Mouse (Mus musculus): ENCODE data around the gene Sdk1. TPM values are rescaled to one million over a fixed set of nuclear protein-coding genes. Genes with fewer than 3 reads are reported as not detected.

The Sdk1 gene
- 1.9 and 2.0 TPM in 2 replicates for polyA plus RNA-seq (2016; fragmentation: Nextera tagmentation; extraction: Ambion mirVana)

DNA sequence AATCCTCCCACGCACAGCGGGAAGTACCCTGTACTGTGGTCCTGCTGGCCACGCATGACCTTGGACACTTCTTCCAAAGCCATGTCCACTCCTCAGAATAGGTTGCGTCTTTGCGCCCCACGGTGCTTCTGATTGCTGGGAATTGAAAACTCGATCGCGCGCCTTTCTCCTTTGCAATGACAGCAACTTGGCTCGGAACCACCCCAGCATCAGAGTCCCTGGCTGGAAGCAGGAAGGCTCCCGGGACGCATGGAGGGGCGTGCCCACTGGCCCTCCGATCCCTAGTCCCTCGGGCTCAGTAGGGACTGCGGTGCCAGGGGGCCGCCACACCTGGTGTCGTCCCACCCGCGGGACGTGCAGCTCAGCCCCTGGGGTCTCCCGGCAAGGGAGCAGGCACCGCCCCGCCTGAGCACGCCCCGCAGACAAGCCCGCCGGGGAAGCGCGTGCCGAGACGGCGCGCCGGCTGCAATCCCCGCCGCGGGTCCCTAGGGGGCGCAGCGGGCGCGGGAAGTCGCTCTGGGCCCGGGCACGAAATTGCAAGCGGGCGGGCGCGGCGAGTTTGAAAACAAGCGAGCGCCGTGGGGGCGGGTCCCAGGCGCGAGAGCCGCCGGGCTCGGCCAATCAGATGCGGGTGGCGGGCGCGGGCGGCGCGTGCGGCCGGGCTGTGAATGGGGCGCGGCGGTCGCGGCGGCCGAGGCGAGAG, at the start of gene Sdk1:
Gene Sdk1, plus strand, starts transcription at position 650 of the 703 bp plus-strand sequence.
- peaks cover 28% of the 10 kb centered on the region for H3K27me3 ChIP-seq
- H3K4me1 ChIP-seq (replicated peaks): peaks cover 31% of the 10 kb centered on the region
- H3K36me3 ChIP-seq: no peaks in the 10 kb centered on the region
- 0 out of 2 replicates have a peak within 1 kb of the TSS, but pooled peaks have one; percentile 23 for H3K27ac ChIP-seq
- peak within 1 kb of the TSS; percentile 67 for H3K4me3 ChIP-seq (replicated peaks)
- H3K9me3 ChIP-seq: no peaks in the 10 kb centered on the region
- ATAC-seq (ENCODE audit: insufficient number of reproducible peaks, insufficient read depth, low FRiP score, low TSS enrichment, low read depth): peak; percentile 82
- peak within 1 kb of the TSS; percentile 98 for H3K4me2 ChIP-seq
- WGBS: under 1% methylated on average over 77 of the region's 77 CpGs
- H3K9ac ChIP-seq (replicated peaks): peak within 1 kb of the TSS; percentile 81

DNA sequence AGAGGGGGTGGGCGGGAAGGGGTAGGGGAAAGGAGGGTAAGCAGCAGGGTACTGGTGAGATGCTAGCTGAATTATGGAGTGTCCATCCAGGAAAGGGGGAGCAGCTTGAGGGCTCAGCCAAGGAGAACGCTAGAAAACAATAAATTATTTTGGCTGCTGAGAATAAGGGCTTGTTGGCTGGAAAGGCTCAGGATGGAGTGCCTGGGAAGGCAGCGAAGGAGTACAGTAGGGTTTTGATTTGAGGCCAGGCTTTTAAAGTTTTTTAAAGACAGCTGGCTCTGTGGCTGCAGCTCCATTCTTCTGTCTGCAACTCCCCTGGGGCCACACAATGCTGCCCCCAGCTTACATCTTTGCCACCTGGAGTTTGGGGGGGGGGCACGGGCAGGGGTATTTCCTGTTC, 44.0 kb upstream of the Sdk1 start:
- WGBS: 24% methylated on average over 4 of the region's 4 CpGs
- H3K4me3 ChIP-seq (replicated peaks): no peak overlapping the region
- no peak for ATAC-seq (ENCODE audit: insufficient number of reproducible peaks, insufficient read depth, low FRiP score, low TSS enrichment, low read depth)
- no peaks in the 10 kb centered on the region for H3K9me3 ChIP-seq
- H3K27ac ChIP-seq: no peak overlapping the region
- peaks cover 26% of the 10 kb centered on the region for H3K4me1 ChIP-seq (replicated peaks)
- no peaks in the 10 kb centered on the region for H3K36me3 ChIP-seq
- H3K27me3 ChIP-seq: no peaks in the 10 kb centered on the region
- H3K4me2 ChIP-seq: peak overlapping the region; percentile 21; the same call in 1 of the 2 replicates
- H3K9ac ChIP-seq (replicated peaks): no peak overlapping the region

DNA sequence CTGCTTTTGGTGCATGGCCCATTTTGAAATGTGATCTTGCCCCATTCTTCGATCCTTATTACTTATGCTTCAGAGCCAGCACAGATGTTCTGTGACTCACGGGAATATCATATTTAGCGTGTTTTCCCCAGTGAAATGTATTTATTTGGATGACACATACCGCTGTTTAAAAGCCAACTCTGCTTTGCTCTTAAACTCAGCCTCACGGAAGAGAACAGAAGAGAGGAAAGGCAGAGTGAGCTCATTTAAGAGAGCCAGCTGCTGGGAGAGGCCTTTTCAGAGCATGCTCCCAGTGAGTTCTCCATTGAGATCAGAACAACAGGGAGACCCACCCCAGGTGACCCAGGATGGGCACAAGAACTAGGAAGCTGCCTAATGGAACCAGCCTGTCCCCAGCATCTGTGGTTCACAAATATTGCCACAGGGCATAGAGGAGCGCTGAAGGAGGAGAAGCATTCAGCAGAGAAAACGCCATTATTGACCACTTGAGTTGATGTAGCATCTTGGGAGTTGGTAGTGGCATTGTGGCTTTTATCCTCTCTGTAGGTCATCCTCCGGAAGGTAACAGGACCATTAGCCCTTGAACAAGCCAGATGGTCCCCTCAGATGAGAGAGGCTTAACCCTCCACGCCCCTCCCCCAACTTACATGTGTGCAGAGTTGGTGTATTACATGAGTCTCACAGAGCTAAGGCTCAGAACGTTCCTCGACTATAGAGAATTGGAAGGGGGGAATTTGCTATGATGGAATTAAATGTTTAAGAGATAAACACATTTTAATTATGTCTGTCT, 38.8 kb upstream of the Sdk1 start:
- ATAC-seq (ENCODE audit: insufficient number of reproducible peaks, insufficient read depth, low FRiP score, low TSS enrichment, low read depth): no peak
- H3K36me3 ChIP-seq: no peaks in the 10 kb centered on the region
- H3K9ac ChIP-seq (replicated peaks): no peak overlapping the region
- H3K4me2 ChIP-seq: no peak overlapping the region
- H3K9me3 ChIP-seq: no peaks in the 10 kb centered on the region
- no peak overlapping the region for H3K27ac ChIP-seq
- peaks cover 5% of the 10 kb centered on the region for H3K4me1 ChIP-seq (replicated peaks)
- no peak overlapping the region for H3K4me3 ChIP-seq (replicated peaks)
- WGBS: 75% methylated on average over 11 of the region's 11 CpGs
- H3K27me3 ChIP-seq: no peaks in the 10 kb centered on the region

- no peaks in the 10 kb centered on the region for H3K27me3 ChIP-seq
- no peak overlapping the region for H3K4me3 ChIP-seq (replicated peaks)
- no peak overlapping the region for H3K4me2 ChIP-seq
- no peak overlapping the region for H3K27ac ChIP-seq
- no peaks in the 10 kb centered on the region for H3K9me3 ChIP-seq
- H3K36me3 ChIP-seq: no peaks in the 10 kb centered on the region
- ATAC-seq (ENCODE audit: insufficient number of reproducible peaks, insufficient read depth, low FRiP score, low TSS enrichment, low read depth): no peak
- H3K9ac ChIP-seq (replicated peaks): no peak overlapping the region
- no peaks in the 10 kb centered on the region for H3K4me1 ChIP-seq (replicated peaks)
- WGBS: 59% methylated on average over 5 of the region's 5 CpGs
Measured at GRCm38 (mm10) chr5:141207061-141207460, 34.2 kb upstream of the Sdk1 start.

DNA sequence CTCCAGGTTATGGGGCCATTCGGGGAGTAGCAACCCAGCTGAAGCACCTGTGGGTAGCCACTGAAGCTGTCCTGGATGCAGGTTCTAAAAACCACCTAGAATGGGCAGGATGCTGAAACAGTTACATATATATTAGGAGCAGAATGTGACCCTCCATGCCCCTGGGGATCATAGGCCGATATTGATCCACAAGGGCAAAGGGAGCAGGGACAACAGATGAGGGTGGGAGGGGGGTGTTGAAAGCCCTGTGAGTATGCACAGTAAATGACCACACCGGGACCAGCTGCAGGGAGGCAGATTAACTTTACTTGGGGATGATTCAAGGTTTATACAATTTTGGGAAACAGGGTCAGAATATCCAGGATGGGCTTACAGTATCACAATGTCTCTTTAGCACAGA, 16.0 kb upstream of the Sdk1 start:
- no peak for ATAC-seq (ENCODE audit: insufficient number of reproducible peaks, insufficient read depth, low FRiP score, low TSS enrichment, low read depth)
- no peaks in the 10 kb centered on the region for H3K9me3 ChIP-seq
- 76% methylated on average over 3 of the region's 3 CpGs for WGBS
- no peaks in the 10 kb centered on the region for H3K36me3 ChIP-seq
- no peaks in the 10 kb centered on the region for H3K27me3 ChIP-seq
- H3K27ac ChIP-seq: no peak overlapping the region
- H3K4me2 ChIP-seq: no peak overlapping the region
- H3K4me3 ChIP-seq (replicated peaks): no peak overlapping the region
- H3K9ac ChIP-seq (replicated peaks): no peak overlapping the region
- H3K4me1 ChIP-seq (replicated peaks): no peaks in the 10 kb centered on the region

- no peak for ATAC-seq (ENCODE audit: insufficient number of reproducible peaks, insufficient read depth, low FRiP score, low TSS enrichment, low read depth)
- H3K4me1 ChIP-seq (replicated peaks): peaks cover 5% of the 10 kb centered on the region
- H3K9me3 ChIP-seq: 0 out of 2 replicates have a peak, but pooled peaks cover 4% of the 10 kb centered on the region
- H3K4me3 ChIP-seq (replicated peaks): no peak overlapping the region
- no peaks in the 10 kb centered on the region for H3K27me3 ChIP-seq
- 16% methylated on average over 4 of the region's 4 CpGs for WGBS
- H3K4me2 ChIP-seq: no peak overlapping the region
- H3K27ac ChIP-seq: no peak overlapping the region
- no peak overlapping the region for H3K9ac ChIP-seq (replicated peaks)
- H3K36me3 ChIP-seq: no peaks in the 10 kb centered on the region
Measured at GRCm38 (mm10) chr5:141234326-141234725, 7.0 kb upstream of the Sdk1 start.

DNA sequence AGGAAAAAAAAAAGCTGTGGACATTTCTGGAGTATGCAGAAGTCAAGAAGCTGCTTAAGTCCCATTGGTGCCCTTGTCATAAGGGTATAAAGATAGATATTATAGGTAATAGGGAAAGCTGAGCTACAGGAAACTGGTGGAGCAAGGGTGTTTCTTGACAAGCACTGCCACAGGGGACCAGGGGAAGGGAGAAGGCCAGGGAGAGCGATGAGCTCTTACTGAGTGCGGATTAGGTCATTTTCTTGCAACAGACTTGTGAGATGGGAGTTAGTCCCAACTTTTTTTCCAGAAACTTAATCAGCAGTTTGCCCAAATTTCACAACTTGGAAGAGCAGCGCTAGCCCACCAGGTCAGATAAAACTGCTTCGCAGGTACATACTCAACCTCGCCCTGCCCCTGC, 1.9 kb upstream of the Sdk1 start:
- Histone ChIP-seq H3K9me3 (no peaks in the 10 kb centered on the region), H3K4me2 (no peak overlapping the region), H3K36me3 (no peaks in the 10 kb centered on the region), H3K4me1 (replicated peaks) (peaks cover 32% of the 10 kb centered on the region), H3K4me3 (replicated peaks) (no peak overlapping the region), H3K27ac (no peak overlapping the region), H3K9ac (replicated peaks) (no peak overlapping the region), H3K27me3 (peaks cover 22% of the 10 kb centered on the region)
- WGBS: 18% methylated on average over 5 of the region's 5 CpGs
- ATAC-seq (ENCODE audit: insufficient number of reproducible peaks, insufficient read depth, low FRiP score, low TSS enrichment, low read depth): no peak

DNA sequence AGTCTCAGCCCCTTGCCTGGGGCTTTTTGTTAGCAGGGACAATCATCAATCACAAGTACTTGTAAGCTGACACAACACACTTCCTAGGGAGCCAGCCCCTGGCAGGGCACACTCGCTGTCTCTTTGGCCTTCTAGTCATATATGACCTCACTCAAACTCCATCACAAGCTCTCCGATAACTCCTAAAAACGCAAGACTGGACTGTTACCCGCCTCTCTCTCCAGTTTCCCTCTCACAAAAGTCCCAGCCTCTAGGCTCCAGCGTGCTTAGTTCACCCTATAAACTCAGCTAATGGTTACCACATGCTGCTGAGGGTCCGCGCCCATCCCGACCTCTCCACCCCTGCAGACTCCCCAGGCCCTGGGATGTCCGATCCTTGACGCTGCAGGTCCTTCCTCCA, 849 bp upstream of the Sdk1 start:
- peak overlapping the region; percentile 98 for H3K4me2 ChIP-seq
- peaks cover 26% of the 10 kb centered on the region for H3K27me3 ChIP-seq
- peak; percentile 54 for ATAC-seq (ENCODE audit: insufficient number of reproducible peaks, insufficient read depth, low FRiP score, low TSS enrichment, low read depth)
- under 1% methylated on average over 10 of the region's 10 CpGs for WGBS
- no peaks in the 10 kb centered on the region for H3K9me3 ChIP-seq
- H3K9ac ChIP-seq (replicated peaks): peak overlapping the region; percentile 55
- H3K4me1 ChIP-seq (replicated peaks): peaks cover 31% of the 10 kb centered on the region
- peak overlapping the region; percentile 67 for H3K4me3 ChIP-seq (replicated peaks)
- H3K36me3 ChIP-seq: no peaks in the 10 kb centered on the region
- H3K27ac ChIP-seq: no peak overlapping the region

DNA sequence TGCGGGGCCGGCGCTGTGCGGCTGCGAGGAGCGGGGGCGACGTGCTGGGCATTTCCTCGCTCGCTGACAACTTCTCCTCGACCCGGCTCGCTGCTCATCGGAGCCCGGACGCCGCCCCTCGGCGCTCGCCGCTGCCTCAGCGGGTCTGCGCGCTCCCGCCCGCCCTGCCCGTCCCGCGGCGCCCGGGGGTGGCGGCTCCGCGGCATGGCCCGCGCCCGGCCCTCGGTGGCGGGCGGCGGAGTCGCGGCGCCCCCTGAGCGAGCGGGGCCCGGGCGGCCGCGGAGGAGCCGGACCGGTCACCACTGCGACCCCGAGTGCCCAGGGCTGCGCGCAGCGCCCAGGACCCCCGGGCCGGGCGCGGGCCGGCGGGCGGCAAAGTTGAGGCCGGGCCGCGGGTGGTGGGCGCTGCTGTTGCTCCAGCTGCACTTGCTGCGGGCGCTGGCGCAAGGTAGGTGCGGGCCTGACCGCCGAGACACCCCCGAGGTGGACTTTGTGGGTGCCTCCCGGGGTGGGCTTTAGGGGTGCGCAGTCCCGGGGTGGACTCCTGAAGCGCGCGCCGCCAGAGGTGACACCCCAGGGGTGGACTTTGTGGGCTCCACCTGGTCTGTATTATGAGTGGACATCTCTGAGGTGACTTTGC, 475 bp downstream of the Sdk1 start:
- Histone ChIP-seq H3K4me1 (replicated peaks) (peaks cover 31% of the 10 kb centered on the region), H3K36me3 (no peaks in the 10 kb centered on the region), H3K4me2 (peak overlapping the region; percentile 98), H3K27me3 (peaks cover 28% of the 10 kb centered on the region), H3K27ac (no peak overlapping the region), H3K9ac (replicated peaks) (peak overlapping the region; percentile 81), H3K9me3 (no peaks in the 10 kb centered on the region), H3K4me3 (replicated peaks) (peak overlapping the region; percentile 67)
- under 1% methylated on average over 77 of the region's 82 CpGs for WGBS
- ATAC-seq (ENCODE audit: insufficient number of reproducible peaks, insufficient read depth, low FRiP score, low TSS enrichment, low read depth): peak; percentile 43

DNA sequence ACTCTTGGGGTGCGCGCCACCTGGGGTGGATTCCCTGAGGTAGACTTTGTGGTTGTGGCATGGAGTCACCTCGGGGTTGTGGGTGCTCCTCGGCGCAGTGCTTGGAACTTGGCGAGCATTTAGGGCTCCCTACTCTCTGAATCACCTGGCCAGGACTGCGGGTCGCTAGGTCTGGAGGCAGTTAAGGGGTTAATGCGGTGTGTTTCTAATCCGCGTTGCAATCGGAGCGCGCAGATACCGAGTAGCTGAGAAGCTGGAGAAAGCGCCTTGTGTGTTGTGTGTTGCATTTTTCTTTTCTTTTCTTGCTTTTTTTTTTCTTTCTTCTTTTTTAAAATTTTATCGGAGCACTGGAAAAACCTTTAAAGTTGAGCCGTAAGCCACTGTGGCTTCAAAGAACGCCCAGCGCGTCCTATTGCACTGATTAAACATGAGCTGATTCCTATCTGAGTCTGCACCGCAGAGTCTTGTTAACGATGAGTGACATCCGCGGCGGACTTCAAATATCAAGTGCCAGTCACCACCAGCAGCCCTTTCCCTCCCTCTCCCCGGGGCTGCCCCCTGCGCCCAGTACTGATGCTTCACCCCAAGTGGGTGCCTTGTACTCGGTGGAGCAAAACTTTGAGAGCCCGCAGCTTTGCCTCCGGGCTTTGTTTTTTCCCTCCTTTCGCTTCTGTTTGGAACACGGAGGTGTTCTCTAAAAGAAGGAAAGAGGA, 2.1 kb downstream of the Sdk1 start:
- H3K4me3 ChIP-seq (replicated peaks): peak overlapping the region; percentile 67
- peaks cover 28% of the 10 kb centered on the region for H3K27me3 ChIP-seq
- H3K27ac ChIP-seq: no peak overlapping the region
- no peaks in the 10 kb centered on the region for H3K9me3 ChIP-seq
- no peak for ATAC-seq (ENCODE audit: insufficient number of reproducible peaks, insufficient read depth, low FRiP score, low TSS enrichment, low read depth)
- WGBS: 2% methylated on average over 33 of the region's 33 CpGs
- peak overlapping the region; percentile 98 for H3K4me2 ChIP-seq
- H3K36me3 ChIP-seq: no peaks in the 10 kb centered on the region
- H3K4me1 ChIP-seq (replicated peaks): peaks cover 31% of the 10 kb centered on the region
- peak overlapping the region; percentile 53 for H3K9ac ChIP-seq (replicated peaks)

DNA sequence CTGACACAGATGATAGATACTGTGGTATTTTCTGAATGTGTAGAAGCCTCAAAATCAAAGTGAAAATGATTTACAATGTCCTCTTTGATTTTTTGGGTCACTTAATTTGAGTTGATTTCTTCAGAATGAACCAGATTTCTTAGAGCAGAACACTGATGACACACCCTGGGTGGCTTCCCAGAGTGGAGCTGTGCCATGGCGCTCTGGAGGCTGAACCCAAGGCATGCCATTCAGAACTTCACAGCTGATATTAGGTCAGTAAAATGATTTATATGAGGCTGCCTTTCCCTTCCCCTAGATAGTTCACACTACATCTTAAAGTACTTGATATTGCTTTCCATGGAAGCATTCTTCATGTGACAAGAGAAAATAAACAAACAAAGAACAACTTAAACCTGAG, 23.0 kb downstream of the Sdk1 start:
- no peaks in the 10 kb centered on the region for H3K27me3 ChIP-seq
- no peak overlapping the region for H3K4me3 ChIP-seq (replicated peaks)
- WGBS: 84% methylated on average over 1 of the region's 1 CpGs
- 0 out of 2 replicates have a peak, but pooled peaks cover 4% of the 10 kb centered on the region for H3K9me3 ChIP-seq
- H3K9ac ChIP-seq (replicated peaks): no peak overlapping the region
- no peak overlapping the region for H3K4me2 ChIP-seq
- H3K36me3 ChIP-seq: no peaks in the 10 kb centered on the region
- H3K27ac ChIP-seq: no peak overlapping the region
- no peaks in the 10 kb centered on the region for H3K4me1 ChIP-seq (replicated peaks)
- ATAC-seq (ENCODE audit: insufficient number of reproducible peaks, insufficient read depth, low FRiP score, low TSS enrichment, low read depth): no peak

Measured in limb, embryonic 12.5 days (tissue).